Mouse (Mus musculus): Measurements from ENCODE around the gene AL731706.1. TPM values are rescaled to one million over a fixed set of nuclear protein-coding genes. Genes with fewer than 3 reads are reported as not detected.

AL731706.1 gene
- polyA plus RNA-seq (2014; fragmentation: Nextera tagmentation; extraction: Ambion mirVana): 25.4 and 28.8 TPM in 2 replicates

- Histone ChIP-seq H3K9me3 (ENCODE audit: control insufficient read depth, low read length) (no peaks in the 10 kb centered on the region), H3K27ac (ENCODE audit: low read depth, low read length) (peak within 1 kb of the TSS; percentile 83), H3K9ac (ENCODE audit: low read depth, low read length) (peak within 1 kb of the TSS; percentile 80), H3K4me2 (replicated peaks; ENCODE audit: low read depth, low read length) (peak within 1 kb of the TSS; percentile 37), H3K4me3 (ENCODE audit: low read depth, low read length) (peak within 1 kb of the TSS; percentile 74), H3K36me3 (ENCODE audit: control insufficient read depth, insufficient read depth, low read length) (no peaks in the 10 kb centered on the region), H3K4me1 (replicated peaks; ENCODE audit: control insufficient read depth, insufficient read depth, low read length) (no peaks in the 10 kb centered on the region), H3K27me3 (ENCODE audit: control insufficient read depth, insufficient read depth, low read length) (no peaks in the 10 kb centered on the region)
- ATAC-seq (ENCODE audit: low FRiP score) (peak; percentile 98), DNase-seq (ENCODE audit: low spot score) (peak; percentile 99)
- WGBS: under 1% methylated on average over 49 of the region's 49 CpGs
Measured at GRCm38 (mm10) chr2:136891068-136891950, at the start of gene AL731706.1, which contains the start of the genes Slx4ip and Mkks. Gene AL731706.1 (minus strand): TSS chr2:136891389. Gene Slx4ip (plus strand): TSS chr2:136891218. Gene Mkks (minus strand): TSS chr2:136891389.

DNA sequence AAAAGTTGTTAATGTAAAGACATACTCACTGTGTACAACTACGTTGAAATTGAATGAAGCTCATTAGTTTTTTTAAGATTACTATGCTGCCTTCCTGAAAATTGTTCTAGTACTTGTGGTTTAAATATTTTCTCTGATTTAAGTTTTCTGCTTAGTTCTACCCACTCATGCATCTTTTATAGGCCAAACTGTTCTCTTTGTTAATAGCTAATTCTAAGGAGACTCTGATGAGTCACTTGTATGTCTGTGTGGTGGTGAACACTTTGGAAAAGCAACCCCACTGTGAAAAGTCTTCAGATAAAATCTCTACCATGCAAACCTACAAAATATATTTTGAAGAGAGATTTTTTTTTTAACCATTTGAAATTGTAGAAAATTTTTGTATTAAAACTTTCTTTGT, 47.1 kb upstream of the AL731706.1 start:
- Histone ChIP-seq H3K9ac (ENCODE audit: low read depth, low read length) (no peak overlapping the region), H3K4me3 (ENCODE audit: low read depth, low read length) (no peak overlapping the region), H3K9me3 (ENCODE audit: control insufficient read depth, low read length) (no peaks in the 10 kb centered on the region), H3K4me2 (replicated peaks; ENCODE audit: low read depth, low read length) (no peak overlapping the region), H3K27ac (ENCODE audit: low read depth, low read length) (no peak overlapping the region), H3K4me1 (replicated peaks; ENCODE audit: control insufficient read depth, insufficient read depth, low read length) (no peaks in the 10 kb centered on the region), H3K27me3 (ENCODE audit: control insufficient read depth, insufficient read depth, low read length) (no peaks in the 10 kb centered on the region), H3K36me3 (ENCODE audit: control insufficient read depth, insufficient read depth, low read length) (no peaks in the 10 kb centered on the region)
- DNase-seq (ENCODE audit: low spot score) (no peak), ATAC-seq (ENCODE audit: low FRiP score) (no peak)
- WGBS: 88% methylated on average over 1 of the region's 1 CpGs

DNA sequence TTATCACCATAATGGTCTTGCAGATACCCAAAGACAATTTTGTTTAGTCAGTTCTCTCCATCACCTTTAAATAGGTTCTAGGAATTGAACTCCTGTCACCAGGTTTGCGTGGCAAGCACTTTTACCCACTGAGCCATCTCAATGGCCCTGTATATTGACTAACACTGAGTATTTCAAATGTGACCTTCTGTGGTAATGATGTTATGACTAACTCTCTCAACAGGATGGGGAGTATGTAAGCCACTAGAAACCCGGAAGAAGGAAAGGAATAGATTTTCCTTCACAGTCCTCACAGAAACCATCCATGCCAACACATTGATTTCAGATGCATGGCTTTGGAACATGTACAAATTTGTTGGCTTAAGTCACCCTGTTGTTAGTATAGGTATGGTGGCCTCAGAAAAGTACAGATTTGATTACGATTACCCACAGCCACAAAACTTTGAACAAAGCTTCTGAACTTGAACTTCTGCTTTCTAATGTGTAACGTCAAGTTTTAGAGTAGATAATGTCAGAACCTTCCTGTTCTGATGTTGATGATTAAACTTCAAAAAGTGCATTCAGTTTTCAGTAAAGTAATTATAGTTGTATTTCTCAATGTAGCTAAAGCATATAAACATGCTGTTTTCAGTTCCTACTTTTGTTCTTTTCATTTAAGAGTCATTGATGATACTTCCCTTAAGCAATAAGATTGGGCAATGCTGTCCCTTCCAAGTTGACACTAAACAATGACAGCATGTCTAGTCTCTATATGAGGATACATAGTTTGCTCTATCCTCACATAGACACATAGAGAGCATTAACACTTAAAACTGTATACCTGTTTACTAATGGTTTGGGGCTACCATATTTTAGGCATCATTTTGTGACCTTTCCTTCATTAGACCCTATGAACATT, 45.5 kb upstream of the AL731706.1 start:
- 94% methylated on average over 4 of the region's 4 CpGs for WGBS
- DNase-seq (ENCODE audit: low spot score) (no peak), ATAC-seq (ENCODE audit: low FRiP score) (no peak)
- H3K9ac ChIP-seq (ENCODE audit: low read depth, low read length): no peak overlapping the region
- no peak overlapping the region for H3K27ac ChIP-seq (ENCODE audit: low read depth, low read length)
- H3K9me3 ChIP-seq (ENCODE audit: control insufficient read depth, low read length): no peaks in the 10 kb centered on the region
- no peaks in the 10 kb centered on the region for H3K4me1 ChIP-seq (replicated peaks; ENCODE audit: control insufficient read depth, insufficient read depth, low read length)
- H3K4me2 ChIP-seq (replicated peaks; ENCODE audit: low read depth, low read length): no peak overlapping the region
- no peaks in the 10 kb centered on the region for H3K36me3 ChIP-seq (ENCODE audit: control insufficient read depth, insufficient read depth, low read length)
- no peaks in the 10 kb centered on the region for H3K27me3 ChIP-seq (ENCODE audit: control insufficient read depth, insufficient read depth, low read length)
- H3K4me3 ChIP-seq (ENCODE audit: low read depth, low read length): no peak overlapping the region

DNA sequence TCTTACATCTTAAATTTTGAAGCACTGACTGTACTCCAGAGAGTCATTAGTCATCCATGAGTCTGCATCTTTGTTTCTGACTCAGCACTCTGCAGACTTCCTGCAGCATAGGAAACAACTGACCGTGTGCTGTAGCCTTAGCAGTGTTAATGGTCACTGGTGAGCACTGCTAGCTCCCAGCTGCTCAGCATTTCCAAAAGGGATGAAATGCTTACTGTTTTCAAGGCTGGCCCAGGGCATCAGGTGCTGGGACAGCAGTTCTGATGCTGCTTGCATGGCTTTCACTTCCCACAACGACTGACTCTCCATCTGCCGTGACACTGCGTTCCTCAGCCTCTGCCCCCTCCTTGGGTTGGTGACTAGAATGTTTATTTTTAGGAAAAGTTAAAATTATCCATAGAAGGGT, 29.8 kb upstream of the AL731706.1 start:
- DNase-seq (ENCODE audit: low spot score) (no peak), ATAC-seq (ENCODE audit: low FRiP score) (peak; percentile 25; the same call in 1 of the 2 replicates)
- Histone ChIP-seq H3K4me1 (replicated peaks; ENCODE audit: control insufficient read depth, insufficient read depth, low read length) (no peaks in the 10 kb centered on the region), H3K36me3 (ENCODE audit: control insufficient read depth, insufficient read depth, low read length) (no peaks in the 10 kb centered on the region), H3K9me3 (ENCODE audit: control insufficient read depth, low read length) (no peaks in the 10 kb centered on the region), H3K4me3 (ENCODE audit: low read depth, low read length) (no peak overlapping the region), H3K9ac (ENCODE audit: low read depth, low read length) (no peak overlapping the region), H3K4me2 (replicated peaks; ENCODE audit: low read depth, low read length) (no peak overlapping the region), H3K27me3 (ENCODE audit: control insufficient read depth, insufficient read depth, low read length) (no peaks in the 10 kb centered on the region), H3K27ac (ENCODE audit: low read depth, low read length) (no peak overlapping the region)
- 73% methylated on average over 4 of the region's 4 CpGs for WGBS

DNA sequence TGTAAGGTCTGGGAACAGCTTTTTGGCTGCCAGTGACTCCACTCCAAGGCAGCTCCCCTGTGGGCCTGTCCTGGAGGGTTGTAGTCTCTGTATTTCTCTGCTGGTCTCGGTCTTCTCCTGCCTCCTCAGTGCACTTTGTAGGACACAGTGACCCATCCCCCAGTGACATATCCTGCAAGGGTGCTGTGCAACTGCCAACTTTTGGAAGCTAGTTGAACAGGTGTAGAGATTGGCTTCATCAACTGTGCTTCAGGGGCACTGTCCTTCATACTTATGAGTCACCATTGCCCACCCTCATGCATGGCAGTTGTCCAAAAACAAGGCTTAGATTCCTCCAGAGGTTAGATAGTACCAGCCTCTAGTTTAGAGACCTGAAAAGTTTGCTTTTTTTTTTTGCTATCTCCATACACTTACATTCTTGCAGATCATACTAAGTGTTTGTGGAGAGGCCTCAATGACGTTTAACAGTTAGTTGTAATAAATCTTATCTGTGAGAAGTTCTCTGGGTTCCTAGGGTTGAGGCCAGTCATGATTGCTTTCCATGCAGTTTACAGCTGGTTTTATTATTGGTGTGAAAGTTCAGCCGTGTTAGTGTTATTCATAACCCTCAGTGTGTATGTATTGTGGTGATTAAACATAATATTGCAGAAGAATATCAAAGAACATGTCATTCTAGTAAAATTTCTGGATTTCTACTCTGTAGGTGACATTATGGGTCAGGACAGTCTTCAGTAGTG, 29.2 kb upstream of the AL731706.1 start:
- no peak overlapping the region for H3K4me2 ChIP-seq (replicated peaks; ENCODE audit: low read depth, low read length)
- DNase-seq (ENCODE audit: low spot score) (no peak), ATAC-seq (ENCODE audit: low FRiP score) (no peak)
- whole genome bisulfite sequencing: 91% methylated on average over 3 of the region's 3 CpGs
- no peaks in the 10 kb centered on the region for H3K27me3 ChIP-seq (ENCODE audit: control insufficient read depth, insufficient read depth, low read length)
- H3K4me1 ChIP-seq (replicated peaks; ENCODE audit: control insufficient read depth, insufficient read depth, low read length): no peaks in the 10 kb centered on the region
- no peaks in the 10 kb centered on the region for H3K36me3 ChIP-seq (ENCODE audit: control insufficient read depth, insufficient read depth, low read length)
- no peak overlapping the region for H3K4me3 ChIP-seq (ENCODE audit: low read depth, low read length)
- no peak overlapping the region for H3K27ac ChIP-seq (ENCODE audit: low read depth, low read length)
- no peaks in the 10 kb centered on the region for H3K9me3 ChIP-seq (ENCODE audit: control insufficient read depth, low read length)
- no peak overlapping the region for H3K9ac ChIP-seq (ENCODE audit: low read depth, low read length)

GRCm38 (mm10) chr2:136919433-136919832, 28.2 kb upstream of the AL731706.1 start:
- Histone ChIP-seq H3K4me2 (replicated peaks; ENCODE audit: low read depth, low read length) (no peak overlapping the region), H3K9me3 (ENCODE audit: control insufficient read depth, low read length) (no peaks in the 10 kb centered on the region), H3K4me1 (replicated peaks; ENCODE audit: control insufficient read depth, insufficient read depth, low read length) (no peaks in the 10 kb centered on the region), H3K4me3 (ENCODE audit: low read depth, low read length) (no peak overlapping the region), H3K27me3 (ENCODE audit: control insufficient read depth, insufficient read depth, low read length) (no peaks in the 10 kb centered on the region), H3K27ac (ENCODE audit: low read depth, low read length) (no peak overlapping the region), H3K36me3 (ENCODE audit: control insufficient read depth, insufficient read depth, low read length) (no peaks in the 10 kb centered on the region), H3K9ac (ENCODE audit: low read depth, low read length) (no peak overlapping the region)
- WGBS: 100% methylated on average over 1 of the region's 1 CpGs
- ATAC-seq (ENCODE audit: low FRiP score) (no peak), DNase-seq (ENCODE audit: low spot score) (no peak)

- Histone ChIP-seq H3K27me3 (ENCODE audit: control insufficient read depth, insufficient read depth, low read length) (no peaks in the 10 kb centered on the region), H3K4me1 (replicated peaks; ENCODE audit: control insufficient read depth, insufficient read depth, low read length) (0 out of 2 replicates have a peak, but pooled peaks cover 3% of the 10 kb centered on the region), H3K36me3 (ENCODE audit: control insufficient read depth, insufficient read depth, low read length) (no peaks in the 10 kb centered on the region), H3K9ac (ENCODE audit: low read depth, low read length) (no peak overlapping the region), H3K9me3 (ENCODE audit: control insufficient read depth, low read length) (no peaks in the 10 kb centered on the region), H3K4me3 (ENCODE audit: low read depth, low read length) (no peak overlapping the region), H3K27ac (ENCODE audit: low read depth, low read length) (no peak overlapping the region), H3K4me2 (replicated peaks; ENCODE audit: low read depth, low read length) (no peak overlapping the region)
- ATAC-seq (ENCODE audit: low FRiP score) (no peak), DNase-seq (ENCODE audit: low spot score) (no peak)
- WGBS: 64% methylated on average over 3 of the region's 3 CpGs
Measured at GRCm38 (mm10) chr2:136914334-136914902, 23.2 kb upstream of the AL731706.1 start.

DNA sequence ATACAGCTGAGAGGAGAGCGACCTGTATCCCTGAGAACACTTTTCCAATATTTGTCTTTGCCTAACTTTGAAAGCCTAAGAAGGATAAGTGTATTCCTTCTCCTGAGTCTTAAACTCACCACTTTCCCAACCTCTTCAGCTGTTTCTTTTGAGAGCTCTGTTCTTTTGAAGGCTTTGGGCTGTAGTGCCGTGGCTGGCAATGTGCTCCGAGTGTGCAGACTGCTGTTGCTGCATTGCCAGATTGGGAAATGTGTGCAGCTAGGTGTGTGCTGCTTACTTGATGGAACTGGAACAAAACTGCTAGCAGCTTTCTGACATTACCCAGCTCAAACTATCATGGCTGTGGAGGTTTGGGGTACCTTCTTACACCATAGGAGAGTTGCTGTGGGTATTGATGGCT, 21.8 kb upstream of the AL731706.1 start:
- 39% methylated on average over 3 of the region's 3 CpGs for WGBS
- no peak overlapping the region for H3K9ac ChIP-seq (ENCODE audit: low read depth, low read length)
- no peaks in the 10 kb centered on the region for H3K9me3 ChIP-seq (ENCODE audit: control insufficient read depth, low read length)
- ATAC-seq (ENCODE audit: low FRiP score) (no peak), DNase-seq (ENCODE audit: low spot score) (no peak)
- H3K4me2 ChIP-seq (replicated peaks; ENCODE audit: low read depth, low read length): no peak overlapping the region
- no peak overlapping the region for H3K4me3 ChIP-seq (ENCODE audit: low read depth, low read length)
- H3K36me3 ChIP-seq (ENCODE audit: control insufficient read depth, insufficient read depth, low read length): no peaks in the 10 kb centered on the region
- no peaks in the 10 kb centered on the region for H3K27me3 ChIP-seq (ENCODE audit: control insufficient read depth, insufficient read depth, low read length)
- H3K4me1 ChIP-seq (replicated peaks; ENCODE audit: control insufficient read depth, insufficient read depth, low read length): 0 out of 2 replicates have a peak, but pooled peaks cover 3% of the 10 kb centered on the region
- H3K27ac ChIP-seq (ENCODE audit: low read depth, low read length): no peak overlapping the region

Data from hindbrain, embryonic 11.5 days (tissue).